Comparison of ENCODE assay signal across 9 mouse cellular contexts in genomic region chr1:39867966-39868593, GRCm38 (mm10). TPM values are rescaled to one million over a fixed set of nuclear protein-coding genes. Genes with fewer than 3 reads are reported as not detected.
DNase-seq lines count a peak whose midpoint lies in the region; ATAC-seq and TF ChIP-seq lines count a peak whose summit lies in the region.
"Had no signal": no experiment of that assay in that cellular context is flagged by ENCODE, and none has a peak within 500 bp of the region (broad histone marks: within the 10 kb centered on the region; RNA-seq: fewer than 3 reads in every experiment).

No protein-coding gene starts in this region.

- ATAC-seq in hindbrain, embryonic 11.5 days (ENCODE audit: low FRiP score): no peak
- no peak for ATAC-seq in hindbrain, embryonic 12.5 days (ENCODE audit: low FRiP score)
- ATAC-seq in embryonic facial prominence, embryonic 14.5 days (ENCODE audit: low read depth): peak; percentile 58; the same call in 1 of the 2 replicates
- ATAC-seq in hindbrain, postnatal 0 days: no peak
- ATAC-seq in liver, embryonic 11.5 days (replicated peaks; ENCODE audit: low FRiP score): no peak; the same call in 1 of the 2 replicates
- no peak for ATAC-seq in monocyte, adult 5-6 weeks (replicated peaks; ENCODE audit: insufficient number of reproducible peaks, low FRiP score, low TSS enrichment, poor library complexity, severe bottlenecking)
- no peak for ATAC-seq in forebrain, embryonic 16.5 days

- DNase-seq in hindbrain, embryonic 11.5 days (ENCODE audit: low spot score): peak; percentile 34
- DNase-seq in embryonic facial prominence, embryonic 14.5 days (ENCODE audit: low spot score): peak; percentile 62
- peak; percentile 18 for DNase-seq in hindbrain, postnatal 0 days (ENCODE audit: low spot score)
- no peak for DNase-seq in liver, embryonic 11.5 days (ENCODE audit: low spot score)
- no peak for DNase-seq in spleen, postnatal 36 days (ENCODE audit: low spot score in 2 of 2)

- no peaks in the 10 kb centered on the region for H3K4me1 ChIP-seq in hindbrain, embryonic 11.5 days (replicated peaks; ENCODE audit: control insufficient read depth, insufficient read depth, low read length)
- peaks cover 22% of the 10 kb centered on the region for H3K4me1 ChIP-seq in hindbrain, embryonic 12.5 days
- peaks cover 14% of the 10 kb centered on the region for H3K4me1 ChIP-seq in embryonic facial prominence, embryonic 14.5 days (ENCODE audit: control insufficient read depth, insufficient read depth, low read length)
- H3K4me1 ChIP-seq in hindbrain, postnatal 0 days (ENCODE audit: insufficient read depth, low read length): peaks cover 12% of the 10 kb centered on the region
- H3K4me1 ChIP-seq in liver, embryonic 11.5 days (replicated peaks; ENCODE audit: control insufficient read depth, insufficient read depth, low read length): peaks cover 37% of the 10 kb centered on the region
- peaks cover 5% of the 10 kb centered on the region for H3K4me1 ChIP-seq in forebrain, embryonic 16.5 days (replicated peaks; ENCODE audit: control insufficient read depth, insufficient read depth, low read length)

- H3K36me3 ChIP-seq in hindbrain, embryonic 11.5 days (ENCODE audit: control insufficient read depth, insufficient read depth, low read length): no peaks in the 10 kb centered on the region
- H3K36me3 ChIP-seq in hindbrain, embryonic 12.5 days: no peaks in the 10 kb centered on the region
- H3K36me3 ChIP-seq in embryonic facial prominence, embryonic 14.5 days (ENCODE audit: control insufficient read depth, insufficient read depth, low read length): no peaks in the 10 kb centered on the region
- H3K36me3 ChIP-seq in hindbrain, postnatal 0 days (ENCODE audit: insufficient read depth, low read length): no peaks in the 10 kb centered on the region
- H3K36me3 ChIP-seq in liver, embryonic 11.5 days (ENCODE audit: control insufficient read depth, insufficient read depth, low read length): no peaks in the 10 kb centered on the region
- no peaks in the 10 kb centered on the region for H3K36me3 ChIP-seq in forebrain, embryonic 16.5 days (ENCODE audit: control insufficient read depth, insufficient read depth)

- H3K27ac ChIP-seq in hindbrain, embryonic 11.5 days (ENCODE audit: low read depth, low read length): no peak overlapping the region
- H3K27ac ChIP-seq in hindbrain, embryonic 12.5 days: no peak overlapping the region
- no peak overlapping the region; the same call in 1 of the 2 replicates for H3K27ac ChIP-seq in embryonic facial prominence, embryonic 14.5 days (replicated peaks; ENCODE audit: low read depth, low read length)
- no peak overlapping the region for H3K27ac ChIP-seq in hindbrain, postnatal 0 days
- H3K27ac ChIP-seq in liver, embryonic 11.5 days (ENCODE audit: low read depth, low read length): peak overlapping the region; percentile 73
- no peak overlapping the region for H3K27ac ChIP-seq in forebrain, embryonic 16.5 days (ENCODE audit: low read length)

- H3K4me2 ChIP-seq in hindbrain, embryonic 11.5 days (replicated peaks; ENCODE audit: low read depth, low read length): no peak overlapping the region
- H3K4me2 ChIP-seq in hindbrain, embryonic 12.5 days (replicated peaks): no peak overlapping the region
- H3K4me2 ChIP-seq in embryonic facial prominence, embryonic 14.5 days (ENCODE audit: low read depth, low read length): no peak overlapping the region
- no peak overlapping the region for H3K4me2 ChIP-seq in hindbrain, postnatal 0 days (ENCODE audit: low read depth, low read length)
- H3K4me2 ChIP-seq in liver, embryonic 11.5 days: peak overlapping the region; percentile 16
- H3K4me2 ChIP-seq in forebrain, embryonic 16.5 days (ENCODE audit: low read length): no peak overlapping the region

- WGBS in hindbrain, embryonic 11.5 days: 36% methylated on average over 6 of the region's 6 CpGs
- WGBS in hindbrain, embryonic 12.5 days: 37% methylated on average over 6 of the region's 6 CpGs
- 13% methylated on average over 6 of the region's 6 CpGs for WGBS in embryonic facial prominence, embryonic 14.5 days
- WGBS in hindbrain, postnatal 0 days: 48% methylated on average over 6 of the region's 6 CpGs
- 19% methylated on average over 6 of the region's 6 CpGs for WGBS in liver, embryonic 11.5 days
- 50% methylated on average over 6 of the region's 6 CpGs for WGBS in forebrain, embryonic 16.5 days

- no peaks in the 10 kb centered on the region for H3K27me3 ChIP-seq in hindbrain, embryonic 11.5 days (ENCODE audit: control insufficient read depth, insufficient read depth, low read length)
- no peaks in the 10 kb centered on the region for H3K27me3 ChIP-seq in hindbrain, embryonic 12.5 days
- H3K27me3 ChIP-seq in embryonic facial prominence, embryonic 14.5 days (replicated peaks; ENCODE audit: control insufficient read depth, insufficient read depth, low read length): no peaks in the 10 kb centered on the region
- H3K27me3 ChIP-seq in hindbrain, postnatal 0 days (ENCODE audit: insufficient read depth, low read length): no peaks in the 10 kb centered on the region
- H3K27me3 ChIP-seq in liver, embryonic 11.5 days (replicated peaks; ENCODE audit: control insufficient read depth, insufficient read depth, low read length): no peaks in the 10 kb centered on the region
- H3K27me3 ChIP-seq in forebrain, embryonic 16.5 days (replicated peaks; ENCODE audit: control insufficient read depth, insufficient read depth, low read length): no peaks in the 10 kb centered on the region
- H3K27me3 ChIP-seq: CH12.LX had no signal

- H3K9me3 ChIP-seq in hindbrain, embryonic 11.5 days (ENCODE audit: control insufficient read depth, low read length): no peaks in the 10 kb centered on the region
- no peaks in the 10 kb centered on the region for H3K9me3 ChIP-seq in hindbrain, embryonic 12.5 days (replicated peaks)
- H3K9me3 ChIP-seq in embryonic facial prominence, embryonic 14.5 days (ENCODE audit: control insufficient read depth, low read length): no peaks in the 10 kb centered on the region
- no peaks in the 10 kb centered on the region for H3K9me3 ChIP-seq in hindbrain, postnatal 0 days (ENCODE audit: low read length)
- no peaks in the 10 kb centered on the region for H3K9me3 ChIP-seq in liver, embryonic 11.5 days (ENCODE audit: control insufficient read depth, low read length)
- H3K9me3 ChIP-seq in forebrain, embryonic 16.5 days (ENCODE audit: control insufficient read depth, low read length): no peaks in the 10 kb centered on the region

- no peak overlapping the region for H3K4me3 ChIP-seq in hindbrain, embryonic 11.5 days (ENCODE audit: low read depth, low read length)
- H3K4me3 ChIP-seq in hindbrain, embryonic 12.5 days: no peak overlapping the region
- no peak overlapping the region for H3K4me3 ChIP-seq in embryonic facial prominence, embryonic 14.5 days (ENCODE audit: low read depth, low read length)
- H3K4me3 ChIP-seq in hindbrain, postnatal 0 days (ENCODE audit: low read length): no peak overlapping the region
- no peak overlapping the region for H3K4me3 ChIP-seq in liver, embryonic 11.5 days (ENCODE audit: low read depth, low read length)
- H3K4me3 ChIP-seq in forebrain, embryonic 16.5 days (replicated peaks; ENCODE audit: low read length): no peak overlapping the region

- H3K9ac ChIP-seq in hindbrain, embryonic 11.5 days (ENCODE audit: low read depth, low read length): no peak overlapping the region
- no peak overlapping the region for H3K9ac ChIP-seq in hindbrain, embryonic 12.5 days
- no peak overlapping the region for H3K9ac ChIP-seq in embryonic facial prominence, embryonic 14.5 days (ENCODE audit: low read depth, low read length)
- H3K9ac ChIP-seq in hindbrain, postnatal 0 days (replicated peaks; ENCODE audit: low read length): no peak overlapping the region
- no peak overlapping the region for H3K9ac ChIP-seq in liver, embryonic 11.5 days (ENCODE audit: low read depth, low read length)
- H3K9ac ChIP-seq in forebrain, embryonic 16.5 days (replicated peaks; ENCODE audit: low read depth, low read length): no peak overlapping the region

- no peak for TF ChIP-seq CTCF in hindbrain, postnatal 0 days (IDR thresholded peaks at IDR 0.05; ENCODE audit: low read depth)

RNA-seq across cellular contexts. Expression of gene Map4k4, which starts 32.6 kb away (rescaled TPM):
- polyA plus RNA-seq in hindbrain, embryonic 11.5 days (2014; fragmentation: Nextera tagmentation; extraction: Ambion mirVana): 42.3 and 68.2 TPM in 2 replicates
- 65.6 and 66.2 TPM in 2 replicates for polyA plus RNA-seq in hindbrain, embryonic 12.5 days (2016; fragmentation: Nextera tagmentation; extraction: Ambion mirVana)
- polyA plus RNA-seq in embryonic facial prominence, embryonic 14.5 days (2014; fragmentation: Nextera tagmentation; extraction: Ambion mirVana): 27.8 and 32.4 TPM in 2 replicates
- total RNA-seq in hindbrain, postnatal 0 days (2014; rRNA removed): 172 and 189 TPM in 2 replicates
- 32.4 and 34.1 TPM in 2 replicates for polyA plus RNA-seq in hindbrain, postnatal 0 days (2015; fragmentation: Nextera tagmentation; extraction: Ambion mirVana)
- polyA plus RNA-seq in liver, embryonic 11.5 days (2014; fragmentation: Nextera tagmentation; extraction: Ambion mirVana): 12.5 and 13.6 TPM in 2 replicates
- total RNA-seq in monocyte, adult 5-6 weeks (2017): 327 to 401 TPM (median 363 TPM) in 3 replicates
- 38.5 and 49.5 TPM in 2 replicates for polyA plus RNA-seq in forebrain, embryonic 16.5 days (2015; fragmentation: Nextera tagmentation; extraction: Ambion mirVana)

Comparison
In these comparisons a context has a peak if more than half of its experiments do, and no peak if none do; other contexts are left out.
1. DNase-seq: peak in hindbrain, embryonic 11.5 days (single experiment), embryonic facial prominence, embryonic 14.5 days (single experiment) and hindbrain, postnatal 0 days (single experiment); none in liver, embryonic 11.5 days (single experiment) and spleen, postnatal 36 days (0 of 2).